ENCODE assay signal across 18 mouse cellular contexts in genomic region chr3:38652985-38653685, GRCm38 (mm10).
DNase-seq lines count a peak whose midpoint lies in the region; ATAC-seq and TF ChIP-seq lines count a peak whose summit lies in the region.
"Had no signal": no experiment of that assay in that cellular context is flagged by ENCODE, and none has a peak within 500 bp of the region (broad histone marks: within the 10 kb centered on the region; RNA-seq: fewer than 3 reads in every experiment).

No protein-coding gene starts in this region.

- H3K36me3 ChIP-seq in kidney, embryonic 15.5 days, result no peaks in the 10 kb centered on the region
- H3K36me3 ChIP-seq in kidney, embryonic 16.5 days (ENCODE audit: insufficient read depth, low read length), result no peaks in the 10 kb centered on the region
- H3K36me3 ChIP-seq in forebrain, embryonic 16.5 days (ENCODE audit: control insufficient read depth, insufficient read depth), result no peaks in the 10 kb centered on the region
- no peaks in the 10 kb centered on the region for H3K36me3 ChIP-seq in hindbrain, embryonic 14.5 days (replicated peaks; ENCODE audit: control insufficient read depth, insufficient read depth)
- H3K36me3 ChIP-seq in midbrain, postnatal 0 days (ENCODE audit: insufficient read depth, low read length), result no peaks in the 10 kb centered on the region
- H3K36me3 ChIP-seq: heart, embryonic 12.5 days; midbrain, embryonic 12.5 days had no signal

- 0 out of 2 replicates have a peak overlapping the region, but pooled peaks have one; percentile 9 for H3K4me2 ChIP-seq in kidney, embryonic 15.5 days
- H3K4me2 ChIP-seq in kidney, embryonic 16.5 days (replicated peaks; ENCODE audit: low read depth, low read length), result no peak overlapping the region
- H3K4me2 ChIP-seq in forebrain, embryonic 16.5 days (ENCODE audit: low read length), result no peak overlapping the region
- no peak overlapping the region for H3K4me2 ChIP-seq in hindbrain, embryonic 14.5 days (replicated peaks)
- H3K4me2 ChIP-seq in midbrain, postnatal 0 days (ENCODE audit: low read depth, low read length, poor library complexity, severe bottlenecking), result no peak overlapping the region
- H3K4me2 ChIP-seq: heart, embryonic 12.5 days; liver, embryonic 11.5 days; midbrain, embryonic 12.5 days had no signal

- no peaks in the 10 kb centered on the region for H3K27me3 ChIP-seq in kidney, embryonic 15.5 days
- no peaks in the 10 kb centered on the region for H3K27me3 ChIP-seq in kidney, embryonic 16.5 days (ENCODE audit: insufficient read depth, low read length)
- H3K27me3 ChIP-seq in forebrain, embryonic 16.5 days (replicated peaks; ENCODE audit: control insufficient read depth, insufficient read depth, low read length), result no peaks in the 10 kb centered on the region
- no peaks in the 10 kb centered on the region for H3K27me3 ChIP-seq in hindbrain, embryonic 14.5 days (ENCODE audit: control insufficient read depth, insufficient read depth, low read length)
- H3K27me3 ChIP-seq in midbrain, postnatal 0 days (ENCODE audit: insufficient read depth, low read length), result no peaks in the 10 kb centered on the region
- H3K27me3 ChIP-seq: heart, embryonic 12.5 days; midbrain, embryonic 12.5 days had no signal

- 0 out of 2 replicates have a peak, but pooled peaks cover 7% of the 10 kb centered on the region for H3K4me1 ChIP-seq in kidney, embryonic 15.5 days
- H3K4me1 ChIP-seq in kidney, embryonic 16.5 days (ENCODE audit: insufficient read depth, low read length), result no peaks in the 10 kb centered on the region
- H3K4me1 ChIP-seq in forebrain, embryonic 16.5 days (replicated peaks; ENCODE audit: control insufficient read depth, insufficient read depth, low read length), result peaks cover 12% of the 10 kb centered on the region; the same call in 1 of the 2 replicates
- 0 out of 2 replicates have a peak, but pooled peaks cover 9% of the 10 kb centered on the region for H3K4me1 ChIP-seq in hindbrain, embryonic 14.5 days (replicated peaks; ENCODE audit: control insufficient read depth, insufficient read depth, low read length)
- H3K4me1 ChIP-seq in midbrain, postnatal 0 days (ENCODE audit: insufficient read depth, low read length), result no peaks in the 10 kb centered on the region; the same call in 1 of the 2 replicates
- H3K4me1 ChIP-seq: heart, embryonic 12.5 days had no signal

- 41% methylated on average over 5 of the region's 5 CpGs for WGBS in kidney, embryonic 15.5 days
- WGBS in kidney, embryonic 16.5 days, result 38% methylated on average over 5 of the region's 5 CpGs
- WGBS in forebrain, embryonic 16.5 days, result 25% methylated on average over 5 of the region's 5 CpGs
- WGBS in hindbrain, embryonic 14.5 days, result 29% methylated on average over 5 of the region's 5 CpGs
- WGBS in midbrain, postnatal 0 days, result 26% methylated on average over 5 of the region's 5 CpGs

- DNase-seq in hindbrain, embryonic 14.5 days (ENCODE audit: low spot score), result peak; percentile 32
- DNase-seq in midbrain, postnatal 0 days (ENCODE audit: low spot score), result peak; percentile 27
- no peak for DNase-seq in embryo, embryonic 9.5 days (ENCODE audit: extremely low spot score)
- no peak for DNase-seq in spleen, postnatal 14 days (ENCODE audit: low spot score in 2 of 2)
- DNase-seq: cerebellum, postnatal 36 days; gastrocnemius, postnatal 36 days; kidney, postnatal 4 days; layer of hippocampus, postnatal 36 days; lung, adult 2 months; lung, postnatal 4 days; thymus, postnatal 36 days had no signal

- H3K27ac ChIP-seq in kidney, embryonic 15.5 days, result no peak overlapping the region
- H3K27ac ChIP-seq in kidney, embryonic 16.5 days (ENCODE audit: low read length), result no peak overlapping the region
- H3K27ac ChIP-seq in forebrain, embryonic 16.5 days (ENCODE audit: low read length), result no peak overlapping the region
- peak overlapping the region; percentile 64 for H3K27ac ChIP-seq in hindbrain, embryonic 14.5 days
- peak overlapping the region; percentile 43; the same call in 1 of the 2 replicates for H3K27ac ChIP-seq in midbrain, postnatal 0 days (ENCODE audit: low read depth, low read length)
- H3K27ac ChIP-seq: midbrain, embryonic 12.5 days had no signal

- 0 out of 2 replicates have a peak, but pooled peaks have one; percentile 58 for ATAC-seq in kidney, embryonic 15.5 days (replicated peaks; ENCODE audit: low FRiP score)
- no peak for ATAC-seq in kidney, embryonic 16.5 days (ENCODE audit: low FRiP score, low TSS enrichment)
- ATAC-seq in forebrain, embryonic 16.5 days, result peak; percentile 54
- ATAC-seq in hindbrain, embryonic 14.5 days (ENCODE audit: low FRiP score), result peak; percentile 56; the same call in 1 of the 2 replicates
- ATAC-seq in midbrain, postnatal 0 days (ENCODE audit: low FRiP score), result peak; percentile 50; the same call in 1 of the 2 replicates
- ATAC-seq: intestine, embryonic 16.5 days had no signal

- no peak overlapping the region for H3K9ac ChIP-seq in kidney, embryonic 15.5 days
- H3K9ac ChIP-seq in kidney, embryonic 16.5 days (replicated peaks; ENCODE audit: low read length), result no peak overlapping the region
- H3K9ac ChIP-seq in forebrain, embryonic 16.5 days (replicated peaks; ENCODE audit: low read depth, low read length), result no peak overlapping the region
- no peak overlapping the region for H3K9ac ChIP-seq in hindbrain, embryonic 14.5 days
- no peak overlapping the region for H3K9ac ChIP-seq in midbrain, postnatal 0 days (replicated peaks; ENCODE audit: low read length, poor library complexity, severe bottlenecking)
- H3K9ac ChIP-seq: heart, embryonic 12.5 days; midbrain, embryonic 12.5 days had no signal

- no peaks in the 10 kb centered on the region for H3K9me3 ChIP-seq in kidney, embryonic 15.5 days (replicated peaks)
- no peaks in the 10 kb centered on the region for H3K9me3 ChIP-seq in kidney, embryonic 16.5 days (ENCODE audit: low read length)
- no peaks in the 10 kb centered on the region for H3K9me3 ChIP-seq in forebrain, embryonic 16.5 days (ENCODE audit: control insufficient read depth, low read length)
- no peaks in the 10 kb centered on the region for H3K9me3 ChIP-seq in hindbrain, embryonic 14.5 days (ENCODE audit: control insufficient read depth, low read length)
- no peaks in the 10 kb centered on the region for H3K9me3 ChIP-seq in midbrain, postnatal 0 days (ENCODE audit: low read length)
- H3K9me3 ChIP-seq: heart, embryonic 12.5 days; midbrain, embryonic 12.5 days had no signal

- no peak for TF ChIP-seq CTCF in midbrain, postnatal 0 days (IDR thresholded peaks at IDR 0.05)

- no peak overlapping the region for H3K4me3 ChIP-seq in kidney, embryonic 15.5 days (replicated peaks)
- H3K4me3 ChIP-seq in kidney, embryonic 16.5 days (ENCODE audit: low read length), result no peak overlapping the region
- no peak overlapping the region for H3K4me3 ChIP-seq in forebrain, embryonic 16.5 days (replicated peaks; ENCODE audit: low read length)
- no peak overlapping the region for H3K4me3 ChIP-seq in hindbrain, embryonic 14.5 days (replicated peaks; ENCODE audit: low read length)
- H3K4me3 ChIP-seq in midbrain, postnatal 0 days (ENCODE audit: low read depth, low read length), result no peak overlapping the region
- H3K4me3 ChIP-seq: heart, embryonic 12.5 days; midbrain, embryonic 12.5 days had no signal

Comparison
In these comparisons a context has a peak if more than half of its experiments do, and no peak if none do; other contexts are left out.
1. H3K27ac ChIP-seq: peak in hindbrain, embryonic 14.5 days (single experiment) and midbrain, postnatal 0 days (single experiment); none in kidney, embryonic 15.5 days (single experiment), kidney, embryonic 16.5 days (single experiment) and forebrain, embryonic 16.5 days (single experiment).
2. DNase-seq: peak in hindbrain, embryonic 14.5 days (single experiment) and midbrain, postnatal 0 days (single experiment); none in embryo, embryonic 9.5 days (single experiment) and spleen, postnatal 14 days (0 of 2).